Mouse (Mus musculus): Measurements from ENCODE around the gene Taar6.

Taar6 gene

DNA sequence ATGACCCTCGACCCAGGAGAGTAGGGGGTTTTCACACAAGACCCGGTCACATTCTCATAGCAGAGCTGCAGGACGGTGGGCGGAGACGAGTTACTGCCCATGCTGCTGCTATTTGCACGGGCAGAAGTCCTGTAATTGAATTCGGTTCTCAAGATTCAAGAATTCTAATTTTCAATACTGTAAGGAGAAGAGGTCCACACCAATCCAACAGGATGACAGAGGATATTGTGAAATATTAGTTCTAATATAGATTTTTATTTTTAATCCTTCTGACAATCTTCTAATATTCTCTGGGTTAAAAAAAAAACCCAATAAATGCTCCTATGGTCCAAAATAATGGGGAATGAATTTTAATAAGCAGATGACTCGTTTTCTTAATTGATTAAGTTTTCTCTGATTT is at the start of gene Taar6:
Gene Taar6 (minus strand): TSS at position 101 of the 400 bp plus-strand sequence.
- no peak for DNase-seq (ENCODE audit: low spot score)

DNA sequence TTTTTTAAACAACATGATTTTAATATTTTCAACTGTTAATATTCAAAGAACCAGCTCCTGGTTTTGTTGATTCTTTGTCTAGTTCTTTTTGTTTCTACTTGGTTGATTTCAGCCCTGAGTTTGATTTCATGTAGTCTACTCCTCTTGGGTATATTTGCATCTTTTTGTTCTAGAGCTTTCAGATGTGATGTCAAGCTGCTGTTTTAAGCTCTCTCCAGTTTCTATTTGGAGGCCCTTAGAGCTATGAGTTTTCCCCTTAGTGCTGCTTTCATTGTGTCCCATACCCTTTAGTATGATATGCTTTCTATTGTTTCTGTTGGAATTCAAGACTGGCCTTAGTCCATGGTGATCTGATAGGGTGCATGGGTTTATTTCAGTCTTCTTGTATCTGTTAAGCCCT is 45.9 kb upstream of the Taar6 start:
- no peak for DNase-seq (ENCODE audit: low spot score)

DNA sequence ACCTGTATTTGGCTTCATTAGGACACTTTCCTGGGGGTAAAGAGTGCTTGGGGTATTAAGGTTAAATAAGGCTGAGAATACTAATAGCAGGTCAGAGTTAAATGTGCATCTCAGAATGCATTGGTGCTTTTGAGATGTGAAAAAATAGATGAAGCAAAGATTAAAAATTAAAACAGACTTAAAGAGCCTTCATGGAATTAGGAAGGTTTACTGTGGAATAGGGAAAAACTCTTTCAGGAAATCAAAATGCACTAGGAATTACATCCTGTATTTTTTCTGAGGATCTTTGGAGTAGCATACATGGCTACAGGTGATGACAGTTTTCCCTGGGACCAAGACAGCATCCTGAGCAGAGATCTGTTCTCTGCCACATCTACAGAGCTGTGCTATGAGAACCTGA is 41.5 kb upstream of the Taar6 start, which contains the start of gene Taar7d:
Gene Taar7d (plus strand): TSS at position 301 of the 400 bp plus-strand sequence.
- no peak for DNase-seq (ENCODE audit: low spot score)

DNA sequence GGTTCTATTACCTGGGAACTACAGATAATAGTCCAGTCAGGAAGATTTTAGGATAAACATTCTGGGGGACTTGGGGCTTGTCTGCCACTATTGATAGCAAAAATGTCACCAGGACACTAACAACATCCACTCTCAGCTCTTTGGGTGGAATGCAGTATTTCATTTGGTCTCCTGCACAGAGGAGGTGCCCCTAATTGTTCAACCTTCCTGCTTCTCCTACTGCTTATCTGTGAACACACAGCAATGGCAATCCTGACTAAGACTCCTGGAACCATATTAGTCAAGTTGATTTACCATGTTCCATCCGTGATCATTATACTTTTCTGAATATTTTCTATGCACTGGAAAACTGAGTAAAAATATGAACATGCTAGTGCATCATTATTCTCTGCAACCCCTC is 22.7 kb upstream of the Taar6 start:
- no peak for DNase-seq (ENCODE audit: low spot score)

DNA sequence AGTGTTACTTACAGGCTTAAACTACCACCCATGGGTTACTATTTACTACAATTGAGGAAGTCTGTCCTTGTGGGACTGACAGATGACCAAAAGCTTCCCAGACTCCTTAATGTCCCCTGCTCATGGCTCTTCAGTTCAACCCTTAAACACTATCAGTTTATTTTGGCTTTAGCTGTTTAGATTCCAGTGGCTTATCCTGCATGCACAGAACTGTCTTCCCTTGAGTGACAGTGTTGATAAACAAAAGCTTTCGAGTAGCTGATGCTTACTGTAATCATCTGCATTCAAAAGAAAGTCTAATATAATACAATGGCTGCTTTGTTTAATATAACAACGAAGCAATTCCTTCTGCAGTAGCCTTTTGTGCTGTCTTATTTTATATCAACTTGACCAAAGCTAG is 21.6 kb upstream of the Taar6 start:
- DNase-seq (ENCODE audit: low spot score), result no peak

DNA sequence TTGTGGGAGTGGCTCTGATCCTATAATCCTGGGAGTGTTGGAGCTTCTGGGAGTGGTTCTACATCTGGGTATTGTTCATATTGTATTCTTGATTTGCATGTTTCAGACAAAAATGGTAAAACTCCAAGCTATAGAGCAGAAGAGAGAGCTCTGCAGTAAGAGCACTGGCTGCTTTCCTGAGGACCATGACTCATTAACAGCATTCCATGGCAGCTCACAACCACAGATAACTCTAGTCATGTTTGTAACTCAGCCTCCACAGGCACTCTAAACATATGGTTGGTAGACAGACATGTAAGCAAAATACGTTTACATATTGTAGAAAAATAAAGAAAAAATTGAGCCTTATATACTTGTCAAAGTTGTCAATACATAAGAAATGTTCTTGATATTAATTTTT is 21.0 kb upstream of the Taar6 start:
- no peak for DNase-seq (ENCODE audit: low spot score)

DNA sequence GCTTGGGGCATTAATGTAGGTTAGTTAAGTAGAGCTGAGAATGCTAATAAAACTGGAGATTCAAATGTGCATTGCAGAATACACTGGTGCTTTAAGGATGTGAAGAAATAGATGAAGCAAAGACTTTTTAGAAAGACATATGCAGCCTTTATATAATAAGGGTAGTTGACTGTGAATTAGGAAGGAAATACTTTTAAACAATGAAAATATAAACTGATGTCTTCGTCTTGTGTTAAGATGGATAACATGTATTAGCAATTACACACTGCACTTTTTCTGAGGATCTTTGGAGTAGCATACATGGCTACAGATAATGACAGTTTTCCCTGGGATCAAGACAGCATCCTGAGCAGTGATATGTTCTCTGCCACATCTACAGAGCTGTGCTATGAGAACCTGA is 14.2 kb upstream of the Taar6 start, which contains the start of gene Taar7b:
Gene Taar7b (plus strand): TSS at position 301 of the 400 bp plus-strand sequence.
- no peak for DNase-seq (ENCODE audit: low spot score)

DNA sequence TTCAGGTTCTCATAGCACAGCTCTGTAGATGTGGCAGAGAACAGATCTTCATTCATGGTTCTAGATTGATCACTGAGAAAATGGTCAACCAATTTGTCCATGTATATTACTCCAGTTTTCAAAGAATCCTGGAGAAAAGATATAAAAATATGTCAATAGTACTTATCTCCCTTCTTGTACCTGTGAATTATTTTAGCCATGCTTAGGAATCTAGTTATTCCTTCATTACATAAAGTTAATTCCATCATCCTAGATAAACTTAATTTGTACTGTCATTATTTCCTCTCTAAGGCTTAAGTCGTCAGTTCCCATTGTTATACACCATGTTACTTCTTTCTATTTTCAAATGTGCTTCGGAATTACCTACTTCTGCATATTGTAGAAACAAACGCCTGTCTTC is 7.9 kb upstream of the Taar6 start, which contains the start of gene Taar7a:
Gene Taar7a (minus strand): TSS at position 101 of the 400 bp plus-strand sequence.
- no peak for DNase-seq (ENCODE audit: low spot score)

DNA sequence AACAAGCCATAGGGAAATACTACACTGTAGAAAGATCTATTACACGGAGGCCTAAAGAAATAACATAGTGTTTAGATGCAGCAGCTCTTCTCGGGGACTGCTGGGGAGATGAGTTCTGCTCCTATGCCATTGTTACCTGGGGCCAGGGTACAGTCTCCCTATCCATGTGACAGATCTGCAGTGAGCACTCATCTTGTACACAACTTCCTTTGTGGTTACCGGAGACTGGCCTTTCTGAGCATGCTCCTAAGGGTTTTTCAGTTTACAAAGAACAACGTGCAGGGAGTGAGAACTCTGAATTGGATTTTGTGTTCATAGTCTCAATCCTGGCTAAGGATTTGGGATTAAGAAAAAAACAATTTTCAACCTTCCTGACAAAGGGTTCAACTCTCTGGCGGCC is 973 bp upstream of the Taar6 start:
- DNase-seq (ENCODE audit: low spot score), result no peak

DNA sequence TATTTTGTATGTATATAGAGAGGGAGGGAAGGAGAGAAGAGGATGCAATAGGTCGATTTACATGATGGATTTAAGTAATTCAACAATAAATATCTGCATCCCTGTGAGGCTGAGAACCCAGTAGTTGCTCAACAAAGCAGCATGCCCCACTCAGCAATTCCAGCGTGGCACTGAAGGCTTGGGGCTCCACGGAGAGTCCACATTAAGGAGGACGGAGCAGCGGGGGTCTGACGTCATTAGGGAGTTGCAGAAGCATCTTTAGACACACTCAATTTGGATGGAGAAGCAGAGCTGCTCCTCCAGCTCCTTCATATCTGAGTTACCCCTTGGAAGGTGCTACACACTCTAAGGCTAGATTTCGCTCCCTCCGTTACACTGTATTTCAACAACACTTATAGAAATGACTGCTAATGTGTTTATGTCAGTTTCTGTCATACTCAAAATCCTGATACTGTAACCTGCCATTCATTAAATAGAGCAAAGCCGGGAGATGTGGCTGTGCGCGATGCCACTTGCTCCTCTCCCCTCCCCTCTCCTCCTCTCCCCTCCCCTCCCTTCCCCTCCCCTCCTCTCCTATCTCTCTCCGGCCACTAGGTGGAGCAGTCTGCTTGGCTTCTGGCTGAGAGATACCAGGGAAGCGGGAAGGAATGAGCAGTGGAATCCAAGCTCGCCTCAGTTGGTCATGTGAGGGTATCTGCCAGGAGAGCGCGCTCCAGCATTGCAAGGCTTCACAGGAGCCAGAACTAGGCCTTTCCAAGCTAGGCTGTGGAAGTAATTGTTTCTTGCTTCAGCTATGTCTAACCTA is 6.3 kb downstream of the Taar6 start:
- peak; percentile 89 for DNase-seq (ENCODE audit: low spot score)

DNA sequence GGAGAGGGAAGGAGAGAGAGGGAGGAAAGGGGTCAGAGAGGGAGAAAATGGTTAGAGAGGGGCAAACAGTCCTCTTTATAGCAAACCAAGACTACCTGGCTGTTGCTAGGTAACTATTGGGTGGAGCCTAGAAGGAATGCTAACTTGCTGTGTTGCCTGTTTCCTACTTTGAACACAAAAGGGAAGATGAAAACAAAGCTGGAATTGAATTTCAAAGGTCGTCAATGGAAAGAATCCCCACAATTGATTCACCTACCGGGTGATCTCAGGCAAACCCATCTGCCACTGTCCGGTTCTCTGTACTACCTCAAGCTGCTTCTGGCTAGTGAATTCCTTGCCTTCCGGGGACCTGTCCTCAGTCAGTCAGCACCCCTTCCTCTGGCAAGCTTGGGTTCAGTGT is 7.5 kb downstream of the Taar6 start:
- no peak for DNase-seq (ENCODE audit: low spot score)

DNA sequence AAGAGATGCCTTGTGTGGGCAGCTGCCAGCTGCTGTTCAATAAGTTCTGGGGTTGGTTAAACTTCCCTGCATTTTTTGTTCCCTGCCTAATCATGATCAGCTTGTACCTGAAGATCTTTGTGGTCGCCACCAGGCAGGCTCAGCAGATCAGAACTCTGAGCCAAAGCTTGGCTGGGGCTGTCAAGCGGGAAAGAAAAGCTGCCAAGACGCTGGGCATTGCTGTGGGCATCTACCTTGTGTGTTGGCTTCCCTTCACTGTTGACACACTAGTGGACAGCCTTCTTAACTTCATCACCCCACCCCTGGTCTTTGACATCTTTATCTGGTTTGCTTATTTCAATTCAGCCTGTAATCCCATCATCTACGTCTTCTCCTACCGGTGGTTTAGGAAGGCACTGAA is 14.2 kb downstream of the Taar6 start:
- no peak for DNase-seq (ENCODE audit: low spot score)

DNA sequence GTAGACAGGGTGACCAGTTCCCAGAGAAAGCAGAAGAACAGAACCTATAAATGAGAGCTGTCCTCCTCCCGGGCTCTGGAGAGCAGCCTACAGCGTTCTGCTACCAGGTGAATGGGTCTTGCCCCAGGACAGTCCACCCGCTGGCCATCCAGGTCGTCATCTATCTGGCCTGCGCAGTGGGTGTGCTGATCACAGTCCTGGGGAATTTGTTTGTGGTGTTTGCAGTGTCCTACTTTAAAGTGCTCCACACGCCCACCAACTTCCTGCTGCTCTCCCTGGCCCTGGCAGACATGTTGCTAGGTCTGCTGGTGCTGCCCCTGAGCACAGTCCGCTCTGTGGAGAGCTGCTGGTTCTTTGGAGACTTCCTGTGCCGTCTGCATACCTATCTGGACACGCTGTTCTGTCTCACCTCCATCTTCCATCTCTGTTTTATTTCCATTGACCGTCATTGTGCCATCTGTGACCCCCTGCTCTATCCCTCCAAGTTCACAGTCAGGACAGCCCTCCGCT is 14.7 kb downstream of the Taar6 start, which contains the start of gene Taar5:
Gene Taar5 (plus strand): TSS at position 51 of the 510 bp plus-strand sequence.
- no peak for DNase-seq (ENCODE audit: low spot score)

DNA sequence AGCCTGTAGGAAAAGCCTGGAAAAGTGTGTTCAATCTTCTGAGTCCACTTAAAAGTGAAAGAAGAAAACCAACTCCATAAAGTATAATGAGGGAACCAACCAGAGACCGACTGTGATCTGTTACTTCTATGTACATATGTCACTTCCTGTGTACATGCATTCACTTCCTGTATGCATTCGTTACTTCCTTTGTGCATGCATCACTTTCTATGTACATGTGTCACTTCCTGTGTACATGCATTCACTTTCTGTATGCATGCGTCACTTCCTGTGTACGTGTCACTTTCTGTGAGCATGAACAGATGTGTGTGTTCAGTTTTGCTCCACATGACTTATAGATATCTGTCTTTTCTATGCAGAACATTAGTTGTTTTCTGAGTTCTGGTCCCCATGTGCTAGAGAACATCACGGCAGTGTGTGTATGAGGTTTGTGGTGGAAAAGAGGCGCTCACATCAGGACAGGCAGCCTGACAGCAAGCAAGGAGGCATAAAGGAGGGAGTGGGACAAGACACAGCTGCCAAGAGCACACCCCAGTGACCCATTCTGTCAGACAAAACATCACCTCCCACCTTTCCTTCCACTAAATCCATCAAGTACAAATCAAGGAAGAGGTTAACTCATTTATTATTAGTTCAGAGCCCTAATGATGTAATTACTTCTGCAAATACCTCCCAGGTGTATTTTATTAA is 20.4 kb downstream of the Taar6 start:
- no peak for DNase-seq (ENCODE audit: low spot score)

DNA sequence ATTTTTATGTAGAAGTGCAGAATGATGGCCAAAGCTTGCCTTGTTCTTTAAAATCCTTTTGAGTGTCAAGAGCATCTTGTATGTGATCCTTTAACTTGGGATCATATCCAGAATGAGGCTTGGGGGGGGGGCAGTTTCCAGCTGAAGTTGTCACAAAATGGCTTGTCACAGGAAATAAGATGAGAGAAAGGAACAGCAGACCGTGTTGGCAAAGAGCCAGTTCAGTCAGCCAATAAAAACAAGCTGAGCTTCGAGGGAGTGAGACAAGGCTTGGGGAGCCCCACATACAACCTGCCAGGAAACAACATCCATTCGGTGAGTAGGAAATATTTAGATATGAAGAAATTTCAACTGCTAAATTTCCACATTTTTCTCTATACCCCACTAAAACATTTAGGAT is 22.0 kb downstream of the Taar6 start:
- DNase-seq (ENCODE audit: low spot score), result no peak

DNA sequence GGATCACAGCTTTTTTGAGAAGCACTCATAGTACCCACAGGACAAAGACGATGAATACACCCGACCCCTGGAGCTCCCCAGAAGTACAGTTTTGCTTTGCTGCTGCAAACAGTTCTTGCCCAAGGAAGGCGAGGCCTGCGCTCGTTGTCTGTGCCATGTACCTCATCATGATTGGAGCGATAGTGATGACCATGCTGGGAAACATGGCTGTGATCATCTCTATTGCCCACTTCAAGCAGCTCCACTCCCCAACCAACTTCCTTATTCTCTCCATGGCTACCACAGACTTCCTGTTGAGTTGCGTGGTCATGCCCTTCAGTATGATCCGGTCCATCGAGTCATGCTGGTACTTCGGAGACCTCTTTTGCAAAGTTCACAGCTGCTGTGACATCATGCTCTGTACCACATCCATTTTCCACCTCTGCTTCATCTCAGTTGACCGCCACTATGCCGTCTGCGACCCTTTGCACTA is 25.0 kb downstream of the Taar6 start, which contains the start of gene Taar4:
Gene Taar4 (plus strand): TSS at position 51 of the 472 bp plus-strand sequence.
- DNase-seq (ENCODE audit: low spot score), result no peak

DNA sequence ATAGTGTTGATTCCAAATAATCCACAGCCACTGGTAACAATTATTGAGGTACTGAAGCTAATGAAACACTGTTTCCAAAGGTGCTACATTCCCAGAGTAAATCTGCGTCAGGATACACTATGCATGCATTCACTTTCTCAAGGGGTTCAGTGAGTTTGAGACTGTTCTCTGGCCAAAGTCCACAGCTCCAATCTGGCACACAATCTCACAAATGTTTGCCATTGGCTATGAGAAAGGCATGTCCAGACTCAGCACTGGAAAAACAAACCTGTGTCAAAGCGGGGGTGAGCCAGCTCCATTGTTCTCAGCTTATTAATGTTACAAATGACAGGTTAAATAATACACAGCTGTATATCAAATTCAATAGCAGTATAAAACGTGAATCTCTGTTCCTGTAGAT is 26.4 kb downstream of the Taar6 start:
- DNase-seq (ENCODE audit: low spot score), result no peak

DNA sequence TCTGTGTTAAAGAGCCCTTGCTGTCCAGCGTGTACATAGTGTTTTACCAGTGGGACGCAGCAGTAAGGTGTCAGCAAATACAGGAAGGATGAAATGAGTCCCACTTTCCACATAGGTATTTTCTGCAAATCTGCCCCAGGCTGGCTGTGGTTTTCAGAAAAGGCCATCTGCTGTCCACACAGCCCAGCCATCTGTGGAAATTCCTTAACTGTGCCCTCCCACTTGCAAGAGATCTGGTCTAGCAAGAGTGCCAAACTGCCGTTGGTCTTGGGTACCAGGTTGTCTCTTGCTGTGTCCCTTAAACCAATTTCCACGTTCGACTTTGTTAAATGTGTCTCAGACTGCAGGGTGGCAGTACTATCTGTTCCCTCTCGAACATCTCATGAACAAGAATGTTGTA is 33.7 kb downstream of the Taar6 start:
- DNase-seq (ENCODE audit: low spot score), result no peak

DNA sequence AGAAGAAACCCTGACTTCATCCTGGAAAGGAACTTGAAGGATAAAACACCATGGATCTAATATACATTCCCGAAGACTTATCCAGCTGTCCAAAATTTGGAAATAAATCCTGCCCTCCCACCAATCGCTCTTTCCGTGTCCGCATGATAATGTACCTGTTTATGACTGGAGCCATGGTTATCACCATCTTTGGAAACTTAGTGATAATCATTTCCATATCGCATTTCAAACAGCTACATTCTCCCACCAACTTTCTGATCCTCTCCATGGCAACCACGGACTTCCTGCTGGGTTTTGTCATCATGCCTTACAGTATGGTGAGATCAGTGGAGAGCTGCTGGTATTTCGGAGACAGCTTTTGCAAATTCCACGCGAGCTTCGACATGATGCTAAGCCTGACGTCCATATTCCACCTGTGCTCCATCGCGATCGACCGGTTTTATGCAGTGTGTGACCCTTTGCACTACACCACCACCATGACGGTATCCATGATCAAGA is 35.9 kb downstream of the Taar6 start, which contains the start of gene Taar3:
Gene Taar3 (plus strand): TSS at position 51 of the 498 bp plus-strand sequence.
- DNase-seq (ENCODE audit: low spot score), result no peak

DNA sequence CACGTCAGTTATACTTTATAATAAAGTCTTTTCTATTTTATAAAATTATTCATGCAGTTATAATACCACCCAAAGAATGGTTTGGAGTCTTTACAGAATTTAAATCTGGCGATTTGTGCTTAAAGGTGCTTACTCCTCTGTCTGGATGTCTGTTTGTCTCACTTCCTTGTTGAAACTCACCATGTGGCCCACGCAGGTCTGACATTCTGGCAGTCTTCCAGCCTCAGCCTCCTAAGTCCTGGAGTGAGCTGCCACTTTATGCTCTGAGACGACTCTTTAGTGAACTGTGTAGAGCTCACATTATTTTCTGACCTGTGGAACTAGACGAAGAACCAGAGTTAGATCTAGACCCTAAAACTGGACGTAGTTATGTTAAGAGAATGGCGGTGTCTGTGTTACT is 37.4 kb downstream of the Taar6 start:
- DNase-seq (ENCODE audit: low spot score), result no peak

DNA sequence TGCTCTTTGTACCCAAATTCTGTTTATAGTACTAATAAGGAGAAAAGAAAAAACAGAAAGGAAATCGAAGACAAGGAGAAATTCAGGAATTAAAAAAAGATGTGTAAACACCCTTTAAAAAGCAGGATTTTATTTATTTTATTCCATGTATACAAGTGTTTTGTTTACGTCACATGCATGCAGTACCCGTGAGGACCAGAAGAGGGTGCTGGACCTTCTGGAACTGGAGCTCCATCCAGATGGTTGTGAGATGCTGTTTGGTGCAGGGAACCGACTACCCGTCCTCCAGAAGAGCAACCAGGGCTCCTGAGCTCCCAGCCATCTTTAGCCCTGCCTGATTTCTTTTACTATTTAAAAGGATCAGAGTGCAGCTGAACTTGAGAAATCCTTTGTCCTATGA is 43.0 kb downstream of the Taar6 start:
- peak; percentile 24 for DNase-seq (ENCODE audit: low spot score)

DNA sequence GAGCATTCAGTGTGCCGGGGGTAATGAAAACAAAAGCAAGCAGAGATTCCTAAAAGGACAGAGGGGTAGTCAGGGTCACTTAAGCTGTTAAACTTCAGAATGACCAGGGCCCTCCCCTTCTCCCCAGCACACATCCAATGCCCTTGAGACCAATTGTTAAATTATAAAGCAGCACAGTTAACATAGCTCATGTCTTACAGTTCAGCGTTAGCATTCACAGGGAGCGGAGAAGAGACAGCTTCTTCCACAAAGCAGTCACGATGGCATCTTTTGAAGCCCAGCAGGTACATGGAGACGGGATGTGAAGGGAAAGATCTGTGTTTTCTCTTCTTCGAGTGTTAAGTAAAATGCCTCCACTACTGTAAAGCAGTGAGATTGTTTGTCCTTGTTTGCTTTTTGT is 47.1 kb downstream of the Taar6 start, which contains the start of gene Taar2:
Gene Taar2 (plus strand): TSS at position 261 of the 400 bp plus-strand sequence.
- no peak for DNase-seq (ENCODE audit: low spot score)
